ENCODE assay signal across 18 mouse cellular contexts in genomic region chr4:33111358-33111757, GRCm38 (mm10). TPM values are rescaled to one million over a fixed set of nuclear protein-coding genes. Genes with fewer than 3 reads are reported as not detected.
"Had no signal": no experiment of that assay in that cellular context is flagged by ENCODE, and none has a peak within 500 bp of the region (broad histone marks: within the 10 kb centered on the region; RNA-seq: fewer than 3 reads in every experiment).

No protein-coding gene starts in this region.

- H3K36me3 ChIP-seq: hindbrain, embryonic 13.5 days; limb, embryonic 12.5 days; midbrain, embryonic 13.5 days; neural tube, embryonic 12.5 days; stomach, embryonic 15.5 days had no signal

- DNase-seq: kidney, adult 11 months; kidney, adult 9 months; kidney, postnatal 10 days; kidney, postnatal 4 days; liver; lung, adult 2 months; retina, postnatal 1 day; right cerebral cortex, postnatal 14 days had no signal

- H3K27me3 ChIP-seq: hindbrain, embryonic 13.5 days; limb, embryonic 12.5 days; midbrain, embryonic 13.5 days; neural tube, embryonic 12.5 days; stomach, embryonic 15.5 days had no signal

- ATAC-seq: hindbrain, postnatal 0 days; lung, postnatal 0 days; midbrain, embryonic 13.5 days had no signal

RNA-seq across cellular contexts. Expression of gene Gabrr1, which starts 21.0 kb away (rescaled TPM):
- total RNA-seq: layer of hippocampus, adult 2 months had no signal

RNA-seq across cellular contexts. Expression of gene Gabrr2, which starts 48.6 kb away (rescaled TPM):
- total RNA-seq: layer of hippocampus, postnatal 10 days; midbrain, postnatal 0 days had no signal
